Mouse (Mus musculus) ovary, postnatal 10 days (tissue): ENCODE data around the gene Lipt1.

Experiments used
- DNase-seq: peaks from one replicate; pipeline ENCODE4 v3.0.0; 2022; ENCODE audit warnings: low spot score

Gene Lipt1

DNA sequence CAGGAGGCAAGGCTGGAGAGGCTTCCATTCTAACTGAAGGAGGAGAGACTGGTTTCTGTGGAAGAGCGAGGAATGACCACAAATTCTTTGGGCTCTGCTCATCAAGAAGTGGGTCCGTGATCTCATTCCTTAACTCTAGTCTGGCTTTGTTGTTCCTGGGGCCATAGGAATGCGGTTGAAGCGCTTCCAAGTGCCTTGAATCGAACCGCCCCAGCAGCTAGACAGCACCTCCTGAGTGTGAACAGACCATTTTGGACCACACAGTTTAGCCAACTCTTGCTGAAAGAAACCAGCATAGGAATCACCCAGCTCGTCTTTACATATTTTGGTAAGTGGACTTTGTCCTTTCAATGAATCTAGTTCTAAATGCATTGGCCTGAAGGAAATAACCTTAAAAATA is at the start of gene Lipt1:
Lipt1 (plus strand) TSS at position 35 of the 400 bp plus-strand sequence.
- no peak for DNase-seq

GRCm38 (mm10) chr1:37831681-37832080 is 39.9 kb upstream of the Lipt1 start:
- DNase-seq: no peak

GRCm38 (mm10) chr1:37846878-37847277 is 24.7 kb upstream of the Lipt1 start:
- no peak for DNase-seq

DNA sequence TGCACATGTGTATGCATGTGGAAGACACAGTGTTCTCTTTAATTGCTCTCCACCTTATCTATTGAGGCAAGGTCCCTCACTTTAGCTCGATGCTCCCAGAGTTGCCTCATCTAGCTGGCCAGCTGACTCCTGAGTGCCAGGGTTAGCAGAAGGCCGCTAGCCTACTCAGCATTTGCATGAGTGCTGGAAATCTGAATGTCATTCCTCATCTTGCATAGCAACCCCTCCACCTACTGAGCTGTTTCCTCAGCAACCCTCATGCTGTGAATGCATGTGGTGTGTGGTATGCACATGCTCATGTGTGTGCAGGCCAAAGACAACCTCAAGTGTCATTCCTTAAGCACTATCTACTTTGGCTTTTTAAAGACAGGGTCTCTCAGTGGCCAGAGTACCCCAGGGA is 20.8 kb upstream of the Lipt1 start:
- DNase-seq: no peak

- peak; percentile 98 for DNase-seq
Measured at GRCm38 (mm10) chr1:37864511-37865400, 6.8 kb upstream of the Lipt1 start.

DNA sequence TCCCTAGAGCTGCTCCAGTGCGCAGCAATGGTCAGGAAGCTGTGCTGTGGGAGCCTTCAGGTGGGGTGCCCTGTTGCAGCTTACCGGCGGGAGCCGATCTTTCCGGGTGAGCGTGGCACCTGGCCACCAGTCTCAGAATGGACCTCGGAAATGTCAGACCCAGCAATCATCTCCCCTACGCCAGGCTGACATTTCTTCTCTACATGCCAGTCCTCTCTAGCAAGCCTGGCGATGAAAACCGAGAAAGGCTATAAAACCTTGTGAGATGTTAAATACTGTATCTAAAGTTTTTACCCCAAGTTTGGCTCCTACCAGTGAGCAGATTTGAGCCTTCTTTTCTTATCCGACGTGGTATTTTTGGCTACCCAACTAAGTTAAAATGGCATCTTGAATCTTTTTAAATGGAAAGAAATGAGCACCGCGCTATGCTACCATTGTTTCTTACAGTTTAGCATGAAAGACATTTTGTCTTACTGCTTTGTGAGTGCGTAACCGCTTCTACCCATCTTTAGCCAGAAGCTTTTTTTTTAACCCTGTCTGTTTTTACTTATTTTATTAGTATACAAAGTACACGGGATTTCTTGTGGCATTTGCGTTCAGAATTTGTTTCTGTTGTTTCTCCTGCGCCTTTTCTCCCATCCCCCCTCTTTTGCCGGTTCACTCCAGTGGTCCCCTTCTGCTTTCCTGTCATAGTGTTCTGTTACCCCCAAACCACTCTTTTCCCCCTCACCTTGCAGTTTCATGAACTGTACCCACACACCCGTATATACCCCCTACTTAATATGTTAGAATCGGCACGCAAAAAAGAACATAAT is 5.9 kb upstream of the Lipt1 start:
- no peak for DNase-seq

DNA sequence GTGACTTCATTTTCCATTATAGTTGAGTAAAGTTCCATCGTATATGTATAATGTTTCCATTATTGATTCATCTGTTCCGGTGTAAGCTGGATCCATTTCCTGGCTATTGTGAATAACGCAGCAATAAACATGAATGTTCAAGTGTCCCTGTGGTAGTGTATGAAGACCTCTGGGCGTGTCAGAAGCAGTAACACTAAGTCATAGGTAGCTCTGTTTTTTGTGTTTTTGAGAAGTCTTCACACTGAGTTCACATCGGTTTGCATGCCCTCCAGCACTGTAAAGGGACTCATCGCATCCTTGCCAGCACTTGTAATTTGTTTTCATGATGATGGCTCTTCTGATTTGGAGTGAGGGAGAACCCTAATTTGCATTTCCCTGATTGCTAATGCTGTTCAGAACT is 5.3 kb upstream of the Lipt1 start, which contains the start of gene Tsga10:
Tsga10 (minus strand) TSS at position 144 of the 400 bp plus-strand sequence.
- no peak for DNase-seq

DNA sequence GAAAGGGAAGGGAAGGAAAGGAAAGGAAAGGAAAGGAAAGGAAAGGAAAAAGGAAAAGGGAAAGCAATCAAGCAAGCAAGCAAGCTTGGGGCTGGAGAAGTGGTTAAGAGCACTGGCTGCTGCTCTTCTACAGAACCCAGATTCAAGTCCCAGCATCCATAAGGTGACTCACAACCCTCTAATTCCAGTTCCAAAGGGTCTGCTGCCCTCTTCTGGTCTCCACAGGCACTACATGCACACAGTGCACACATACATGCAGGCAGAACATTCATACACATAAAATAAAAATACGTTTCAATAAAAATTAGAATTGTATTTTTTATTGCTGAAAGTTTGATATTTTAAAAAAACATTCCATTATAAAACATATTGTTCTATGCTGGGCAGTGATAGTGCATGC is 4.5 kb upstream of the Lipt1 start:
- no peak for DNase-seq

DNA sequence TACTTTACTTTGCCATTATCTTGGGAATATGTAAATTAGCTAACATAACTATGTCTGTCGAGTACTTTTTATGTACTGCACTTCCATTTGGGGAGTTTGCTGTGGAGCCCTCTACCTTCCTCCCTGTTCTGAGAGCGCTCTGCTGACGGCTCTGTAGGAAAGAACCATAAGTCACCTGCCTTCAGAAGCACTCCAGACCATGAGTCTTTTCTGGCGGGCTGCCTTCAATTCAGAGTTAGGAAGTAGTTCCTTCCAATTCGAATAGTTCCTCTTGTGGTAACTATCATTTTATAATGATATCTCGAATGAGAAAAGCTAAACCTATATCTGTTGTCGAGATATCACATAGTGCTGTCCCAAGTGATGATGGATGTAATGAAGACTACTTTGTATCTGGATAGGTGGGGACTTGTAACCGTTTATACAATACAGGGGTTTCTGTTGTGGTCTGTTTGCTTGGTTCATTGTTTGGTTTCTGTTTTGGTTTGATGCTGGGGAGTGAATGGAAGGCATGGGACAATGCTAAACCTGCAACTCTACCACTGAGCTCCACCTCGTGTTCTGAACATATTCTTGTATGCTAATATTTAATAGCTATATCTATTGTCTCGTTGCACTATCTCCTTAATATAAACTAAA is 3.7 kb upstream of the Lipt1 start:
- DNase-seq: no peak

DNA sequence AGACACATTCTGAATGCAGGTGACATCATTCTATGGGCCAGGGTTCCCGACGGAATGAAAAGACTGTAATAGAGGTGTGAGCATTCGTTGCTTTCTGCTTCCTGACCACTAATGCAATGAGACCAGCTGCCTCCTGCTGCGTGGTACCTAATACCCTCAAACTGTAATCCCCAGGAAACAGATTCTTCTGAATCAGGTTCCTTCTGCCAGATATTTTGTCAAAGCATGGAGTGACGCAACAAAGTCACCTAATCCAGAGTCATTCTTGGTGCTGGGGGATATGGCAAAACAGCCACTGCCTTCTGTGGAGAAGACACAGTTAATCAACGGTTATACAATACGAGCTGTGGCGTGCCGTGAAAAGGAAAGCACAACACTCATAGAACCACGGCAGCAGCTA is 2.9 kb upstream of the Lipt1 start:
- no peak for DNase-seq

DNA sequence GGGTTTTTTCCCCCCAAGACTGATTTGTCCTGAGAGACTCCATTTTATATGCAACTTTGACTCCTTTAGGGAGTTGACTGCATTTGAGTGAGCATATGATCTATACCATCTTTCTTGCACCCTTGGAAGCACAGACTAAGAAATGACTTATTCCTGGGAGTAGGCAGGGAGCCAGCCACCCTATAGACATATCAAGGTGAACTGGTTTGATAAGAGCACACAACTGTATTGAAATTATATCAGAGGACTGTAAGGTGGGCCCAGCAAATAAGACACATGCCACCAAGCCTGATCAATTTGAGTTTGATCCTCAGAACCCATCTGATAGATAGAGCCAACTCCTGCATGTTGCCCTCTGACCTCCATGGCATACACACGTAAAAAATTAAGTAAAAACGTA is 2.2 kb upstream of the Lipt1 start:
- no peak for DNase-seq

- peak; percentile 46 for DNase-seq
Measured at GRCm38 (mm10) chr1:37872131-37873067, 861 bp downstream of the Lipt1 start.

- DNase-seq: no peak
Measured at GRCm38 (mm10) chr1:37873157-37873556, 1.6 kb downstream of the Lipt1 start.

- DNase-seq: no peak
Measured at GRCm38 (mm10) chr1:37877736-37878460, 6.4 kb downstream of the Lipt1 start.

- DNase-seq: no peak
Measured at GRCm38 (mm10) chr1:37883411-37883810, 11.9 kb downstream of the Lipt1 start.

DNA sequence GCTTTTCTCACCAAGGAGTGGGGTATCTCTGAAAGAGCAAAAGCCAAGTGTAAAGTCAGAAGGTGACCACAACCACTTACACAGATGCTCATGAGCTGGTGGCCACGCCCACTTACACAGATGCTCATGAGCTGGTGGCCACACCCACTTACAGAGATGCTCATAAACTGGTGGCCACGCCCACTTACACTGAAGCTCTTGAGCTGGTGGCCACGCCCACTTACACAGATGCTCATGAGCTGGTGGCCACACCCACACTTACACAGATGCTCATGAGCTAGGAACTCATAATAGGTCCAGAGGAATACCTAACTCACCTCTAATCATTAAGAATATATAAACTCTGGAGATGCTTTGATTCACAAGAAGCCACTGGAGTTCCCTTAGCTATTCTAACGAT is 12.9 kb downstream of the Lipt1 start:
- no peak for DNase-seq

DNA sequence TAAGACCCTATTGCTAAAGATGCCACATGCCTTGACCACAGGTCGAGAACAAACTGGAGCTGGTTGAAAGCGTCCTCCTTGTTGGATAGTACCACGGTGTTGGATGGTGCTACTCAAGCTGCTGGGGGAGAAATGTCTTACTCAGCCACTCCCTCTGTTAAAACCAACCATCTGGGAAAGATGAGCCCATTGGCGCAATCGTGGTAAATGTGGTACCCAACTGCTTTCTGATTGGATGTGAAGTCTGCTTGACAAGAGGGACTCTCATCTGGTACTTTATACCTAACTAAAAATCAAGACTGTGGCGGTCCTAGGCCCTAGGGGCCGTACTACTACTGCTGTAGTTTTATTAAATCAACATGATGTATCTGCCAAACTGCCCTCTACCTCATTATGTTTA is 17.7 kb downstream of the Lipt1 start:
- DNase-seq: no peak

DNA sequence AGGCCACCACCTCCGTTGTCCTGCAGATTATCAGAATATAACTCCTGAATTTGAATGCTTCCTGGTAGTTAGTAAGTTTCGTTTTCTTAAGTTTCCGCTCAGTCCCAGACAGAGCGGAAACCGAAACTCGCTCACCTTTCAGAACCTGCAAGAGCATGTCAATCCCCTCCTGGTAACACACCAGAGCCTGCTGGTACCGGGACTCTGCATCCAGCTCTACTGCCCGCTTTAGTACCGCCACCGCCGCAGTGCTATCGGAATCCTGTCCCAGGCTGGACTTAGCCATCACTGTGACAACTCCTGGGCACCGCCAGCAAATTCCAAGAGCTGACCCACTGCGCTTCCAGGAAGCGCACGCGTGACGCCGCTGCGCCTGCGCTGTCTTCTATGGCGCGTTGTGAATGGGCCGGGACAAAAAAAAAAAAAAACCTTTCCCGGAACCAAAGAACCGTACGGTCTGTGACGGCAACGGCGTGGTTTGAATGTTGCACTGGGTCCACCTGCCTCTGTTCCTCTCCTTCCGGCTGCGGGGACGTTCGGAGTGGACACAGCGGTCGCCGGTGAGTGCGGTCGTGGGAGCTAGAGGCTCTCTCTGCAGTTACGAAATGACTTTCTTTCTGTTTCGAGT is 18.6 kb downstream of the Lipt1 start, which contains the start of the genes Mitd1 and Mrpl30:
Mitd1 (minus strand) TSS at position 387 of the 628 bp plus-strand sequence.
Mrpl30 (plus strand) TSS at position 453 of the 628 bp plus-strand sequence.
- DNase-seq: peak; percentile 75

GRCm38 (mm10) chr1:37891400-37891799 is 19.9 kb downstream of the Lipt1 start:
- DNase-seq: no peak

DNA sequence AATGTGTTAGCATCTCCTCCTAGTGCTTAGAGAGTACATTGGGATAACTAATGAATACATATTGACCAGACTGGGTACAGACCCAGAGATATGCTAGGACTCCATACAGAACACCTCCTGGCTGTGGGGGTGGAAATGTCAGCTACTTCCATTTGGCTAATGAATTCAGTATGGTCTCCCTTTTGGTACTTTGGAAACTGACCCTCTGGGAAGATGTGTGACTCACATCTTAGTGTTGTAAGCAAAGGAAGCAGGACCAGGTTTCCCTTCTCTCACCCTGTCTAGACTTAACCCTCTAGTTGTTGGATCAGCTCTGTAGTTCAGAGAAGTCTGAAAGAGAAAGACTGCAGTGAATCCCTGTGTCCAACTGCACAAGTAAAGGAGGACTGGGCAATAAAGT is 23.1 kb downstream of the Lipt1 start:
- no peak for DNase-seq
